Mouse (Mus musculus) brown adipose tissue, adult 24 weeks (tissue): Measurements from ENCODE around the gene Mapkap1. TPM values are rescaled to one million over a fixed set of nuclear protein-coding genes. Genes with fewer than 3 reads are reported as not detected.

Experiments
- H3K27ac ChIP-seq: fragments of 200-500 bp; replicated peaks from 2 replicates; pipeline ENCODE4 v1.5.1; 2012; ENCODE audit warnings: low read depth, mild to moderate bottlenecking, low read length
- H3K4me1 ChIP-seq: fragments of 200-500 bp; 2 replicates; pipeline ENCODE4 v1.6.1; 2012; ENCODE audit warnings: low read length, mixed read lengths; ENCODE audit not compliant: control insufficient read depth, insufficient read depth, insufficient read length
- H3K4me3 ChIP-seq: fragments of 200-500 bp; 2 replicates; pipeline ENCODE4 v1.5.1; 2012; ENCODE audit warnings: low read depth, mild to moderate bottlenecking, low read length, moderate library complexity; ENCODE audit not compliant: insufficient read depth
- polyA plus RNA-seq: library from polyadenylated mRNA; stranded (reverse); fragments of >200 nt; gene quantifications from 2 replicates; pipeline ENCODE4 v1.2.4, GENCODE M21; 2012; ENCODE audit not compliant: missing spikeins, insufficient read depth, insufficient read length

Gene Mapkap1
- polyA plus RNA-seq, 1 experiment: 40.6 TPM

GRCm38 (mm10) chr2:34566146-34566545 lies 159.6 kb downstream of the Mapkap1 start:
- H3K4me1 ChIP-seq: peaks cover 13% of the 10 kb centered on the region
- H3K27ac ChIP-seq: no peak overlapping the region
- no peak overlapping the region for H3K4me3 ChIP-seq

- no peak overlapping the region for H3K27ac ChIP-seq
- no peak overlapping the region for H3K4me3 ChIP-seq
- H3K4me1 ChIP-seq: peaks cover 13% of the 10 kb centered on the region
These were observed 160.0 kb downstream of the Mapkap1 start for GRCm38 (mm10) chr2:34566601-34567000.

GRCm38 (mm10) chr2:34569131-34569530 lies 162.6 kb downstream of the Mapkap1 start:
- no peak overlapping the region for H3K27ac ChIP-seq

GRCm38 (mm10) chr2:34570378-34570777 lies 163.8 kb downstream of the Mapkap1 start:
- Histone ChIP-seq H3K27ac (no peak overlapping the region), H3K4me1 (peaks cover 13% of the 10 kb centered on the region), H3K4me3 (no peak overlapping the region)

More at GRCm38 (mm10) chr2:34569131-34569530, 162.6 kb downstream of the Mapkap1 start:
- Histone ChIP-seq H3K4me3 (no peak overlapping the region), H3K4me1 (peaks cover 13% of the 10 kb centered on the region)

- no peak overlapping the region for H3K27ac ChIP-seq
- no peak overlapping the region for H3K4me3 ChIP-seq
- H3K4me1 ChIP-seq: peaks cover 13% of the 10 kb centered on the region
These were observed 164.5 kb downstream of the Mapkap1 start for GRCm38 (mm10) chr2:34571096-34571495.

GRCm38 (mm10) chr2:34573073-34573472 lies 166.5 kb downstream of the Mapkap1 start:
- H3K4me1 ChIP-seq: peaks cover 13% of the 10 kb centered on the region
- no peak overlapping the region for H3K27ac ChIP-seq
- no peak overlapping the region for H3K4me3 ChIP-seq

GRCm38 (mm10) chr2:34588546-34588945 lies 182.0 kb downstream of the Mapkap1 start:
- Histone ChIP-seq H3K27ac (no peak overlapping the region), H3K4me1 (no peaks in the 10 kb centered on the region), H3K4me3 (no peak overlapping the region)

- Histone ChIP-seq H3K4me3 (no peak overlapping the region), H3K27ac (no peak overlapping the region), H3K4me1 (no peaks in the 10 kb centered on the region)
These were observed 185.3 kb downstream of the Mapkap1 start for GRCm38 (mm10) chr2:34591721-34592360.

- Histone ChIP-seq H3K27ac (no peak overlapping the region), H3K4me3 (no peak overlapping the region), H3K4me1 (no peaks in the 10 kb centered on the region)
These were observed 185.9 kb downstream of the Mapkap1 start for GRCm38 (mm10) chr2:34592361-34592960.

- Histone ChIP-seq H3K4me1 (no peaks in the 10 kb centered on the region), H3K27ac (no peak overlapping the region), H3K4me3 (no peak overlapping the region)
These were observed 187.4 kb downstream of the Mapkap1 start for GRCm38 (mm10) chr2:34594001-34594400.

- Histone ChIP-seq H3K27ac (no peak overlapping the region), H3K4me3 (no peak overlapping the region), H3K4me1 (no peaks in the 10 kb centered on the region)
These were observed 193.2 kb downstream of the Mapkap1 start for GRCm38 (mm10) chr2:34599606-34600255.

- no peak overlapping the region for H3K4me3 ChIP-seq
- H3K4me1 ChIP-seq: no peaks in the 10 kb centered on the region
- H3K27ac ChIP-seq: no peak overlapping the region
These were observed 194.2 kb downstream of the Mapkap1 start for GRCm38 (mm10) chr2:34600734-34601133.

GRCm38 (mm10) chr2:34602111-34602541 lies 195.6 kb downstream of the Mapkap1 start:
- no peaks in the 10 kb centered on the region for H3K4me1 ChIP-seq
- H3K4me3 ChIP-seq: no peak overlapping the region
- no peak overlapping the region for H3K27ac ChIP-seq

GRCm38 (mm10) chr2:34602896-34603295 lies 196.3 kb downstream of the Mapkap1 start:
- H3K4me3 ChIP-seq: no peak overlapping the region
- no peak overlapping the region for H3K27ac ChIP-seq
- no peaks in the 10 kb centered on the region for H3K4me1 ChIP-seq

GRCm38 (mm10) chr2:34603653-34604214 lies 197.2 kb downstream of the Mapkap1 start:
- no peaks in the 10 kb centered on the region for H3K4me1 ChIP-seq
- no peak overlapping the region for H3K27ac ChIP-seq
- no peak overlapping the region for H3K4me3 ChIP-seq
